Mouse (Mus musculus): ENCODE measurements at regions not wholly inside any gene's neighbourhood (a gene's known extent, or its start where the extent isn't known, plus 50 kb on each side); places are given as distances from the start of the nearest gene placed in this dataset.

DNA sequence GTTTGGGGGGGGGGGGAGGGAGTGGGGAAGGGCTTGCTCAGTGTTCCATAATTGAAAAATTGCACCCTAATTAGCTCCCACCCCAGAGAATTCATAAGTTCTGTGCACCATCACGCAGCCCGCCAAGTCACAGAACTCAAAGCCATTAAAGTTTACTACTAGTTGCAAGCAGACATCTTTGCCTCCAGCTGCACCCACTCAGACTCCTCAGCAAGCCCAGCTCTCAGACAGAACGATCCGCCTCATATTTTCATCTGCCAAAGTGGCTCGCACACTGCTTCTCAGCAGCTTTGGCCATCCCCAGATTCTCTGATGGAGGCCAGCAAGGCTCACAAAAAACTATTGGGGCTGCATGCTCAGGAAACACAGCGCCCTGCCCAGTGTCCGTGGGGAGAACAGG, 224.4 kb downstream of the Rplp1 start:
- TF ChIP-seq CTCF (IDR thresholded peaks at IDR 0.05; ENCODE audit: low read depth) (no peak), EP300 (IDR thresholded peaks at IDR 0.05; ENCODE audit: low read depth) (no peak)
